Mouse (Mus musculus): ENCODE results near the gene Olfr1453. TPM values are rescaled to one million over a fixed set of nuclear protein-coding genes. Genes with fewer than 3 reads are reported as not detected.
"Not testable (repeated sequence)": the region's sequence is repeated elsewhere in the genome, so short reads cannot be mapped to it uniquely, and the experiment has no call there.

Olfr1453 gene
- not detected in 2 replicates for polyA plus RNA-seq (2015; fragmentation: Nextera tagmentation; extraction: Ambion mirVana)

DNA sequence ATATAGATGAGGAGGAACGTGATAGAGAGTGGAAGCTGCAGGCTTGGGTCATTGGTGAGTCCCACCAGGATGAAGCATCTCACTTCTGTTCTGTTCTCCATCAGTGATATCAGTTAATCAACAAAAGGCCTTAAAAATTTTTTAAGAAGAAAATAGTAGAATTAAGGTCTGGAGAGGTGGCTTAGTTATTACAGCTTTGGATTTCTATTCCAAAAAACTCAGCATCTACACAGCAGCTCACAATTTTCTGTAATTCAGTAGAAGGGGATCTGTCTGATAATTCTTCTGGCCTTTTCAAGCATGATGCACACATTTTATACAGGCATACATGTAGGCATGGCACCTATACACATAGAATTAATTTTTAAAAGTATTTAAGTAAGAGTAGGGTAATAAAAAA is at the start of gene Olfr1453:
TSS of gene Olfr1453 (minus strand) at position 101 of the 400 bp plus-strand sequence.
- no peak for ATAC-seq

GRCm38 (mm10) chr19:13060310-13060709 is 32.2 kb upstream of the Olfr1453 start, which contains the start of gene Olfr1454:
Gene Olfr1454 (plus strand): TSS chr19:13060610.
- H3K36me3 ChIP-seq (ENCODE audit: poor library complexity, severe bottlenecking), result no peaks in the 10 kb centered on the region
- 77% methylated on average over 2 of the region's 2 CpGs for WGBS
- no peak for ATAC-seq

More for the DNA sequence above, at the start of gene Olfr1453:
- no peak within 1 kb of the TSS for H3K4me2 ChIP-seq
- no peak within 1 kb of the TSS for H3K27ac ChIP-seq
- H3K9ac ChIP-seq, result no peak within 1 kb of the TSS
- 50% methylated on average over 1 of the region's 1 CpGs for WGBS
- no peaks in the 10 kb centered on the region for H3K4me1 ChIP-seq
- H3K36me3 ChIP-seq (ENCODE audit: poor library complexity, severe bottlenecking), result no peaks in the 10 kb centered on the region
- no peaks in the 10 kb centered on the region for H3K27me3 ChIP-seq
- H3K4me3 ChIP-seq, result no peak within 1 kb of the TSS
- H3K9me3 ChIP-seq (replicated peaks), result peaks cover 4% of the 10 kb centered on the region; the same call in 1 of the 2 replicates

DNA sequence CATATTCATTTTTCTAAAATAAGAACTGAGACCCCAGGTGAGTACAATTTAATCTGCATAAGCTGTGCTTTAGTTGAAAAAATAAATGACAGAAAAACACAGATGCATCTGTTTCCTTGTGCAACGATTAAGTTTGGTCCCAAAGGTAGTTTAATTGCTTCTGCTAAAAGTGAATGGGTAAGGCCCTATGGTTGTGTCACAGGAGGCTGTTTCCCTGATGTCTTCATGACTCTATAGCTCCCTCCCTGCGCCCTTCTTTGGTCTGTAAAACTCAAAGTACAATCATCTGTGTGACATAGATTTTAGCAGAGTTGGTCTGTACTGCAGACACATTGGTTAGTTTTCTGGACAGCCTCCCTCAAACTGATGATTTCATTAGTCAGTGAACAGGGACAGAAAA is 33.4 kb downstream of the Olfr1453 start, which contains the start of gene Olfr1451:
TSS of gene Olfr1451 (plus strand) at position 301 of the 400 bp plus-strand sequence.
- no peak within 1 kb of the TSS for H3K9ac ChIP-seq
- no peak within 1 kb of the TSS for H3K27ac ChIP-seq
- H3K27me3 ChIP-seq, result no peaks in the 10 kb centered on the region
- WGBS, result 69% methylated on average over 2 of the region's 2 CpGs
- no peak within 1 kb of the TSS for H3K4me3 ChIP-seq
- no peaks in the 10 kb centered on the region for H3K36me3 ChIP-seq (ENCODE audit: poor library complexity, severe bottlenecking)
- no peak within 1 kb of the TSS for H3K4me2 ChIP-seq
- H3K9me3 ChIP-seq (replicated peaks), result peaks cover 31% of the 10 kb centered on the region
- no peaks in the 10 kb centered on the region for H3K4me1 ChIP-seq
- no peak for ATAC-seq

More at GRCm38 (mm10) chr19:13060310-13060709, 32.2 kb upstream of the Olfr1453 start, which contains the start of gene Olfr1454:
- Histone ChIP-seq H3K4me2 (no peak within 1 kb of the TSS), H3K4me1 (no peaks in the 10 kb centered on the region), H3K27me3 (no peaks in the 10 kb centered on the region), H3K27ac (no peak within 1 kb of the TSS), H3K9me3 (replicated peaks) (peaks cover 36% of the 10 kb centered on the region), H3K4me3 (no peak within 1 kb of the TSS), H3K9ac (no peak within 1 kb of the TSS)

- H3K4me3 ChIP-seq; H3K4me2 ChIP-seq; ATAC-seq; H3K27ac ChIP-seq; H3K4me1 ChIP-seq; H3K9ac ChIP-seq; H3K36me3 ChIP-seq (ENCODE audit: poor library complexity, severe bottlenecking); H3K27me3 ChIP-seq: not testable (repeated sequence)
- WGBS, result 93% methylated on average over 4 of the region's 4 CpGs
- peaks cover 30% of the 10 kb centered on the region for H3K9me3 ChIP-seq (replicated peaks)
Measured at GRCm38 (mm10) chr19:12992316-12992715, 35.8 kb downstream of the Olfr1453 start.

Other genes starting within 250 kb of the Olfr1453 start
- 16.3 and 16.8 TPM in 2 replicates for gene Zfp91, start 232.2 kb downstream of the Olfr1453 start, polyA plus RNA-seq (2015; fragmentation: Nextera tagmentation; extraction: Ambion mirVana)
- gene Lpxn, start 232.1 kb downstream of the Olfr1453 start, polyA plus RNA-seq (2015; fragmentation: Nextera tagmentation; extraction: Ambion mirVana), result 0.74 and 0.94 TPM in 2 replicates
- not detected in 2 replicates for gene Gm5244, start 181.6 kb downstream of the Olfr1453 start, polyA plus RNA-seq (2015; fragmentation: Nextera tagmentation; extraction: Ambion mirVana)
- gene Olfr1444, start 171.0 kb downstream of the Olfr1453 start, polyA plus RNA-seq (2015; fragmentation: Nextera tagmentation; extraction: Ambion mirVana), result not detected in 2 replicates
- not detected in 2 replicates for gene Olfr1445, start 144.5 kb downstream of the Olfr1453 start, polyA plus RNA-seq (2015; fragmentation: Nextera tagmentation; extraction: Ambion mirVana)
- gene Olfr1446, start 134.8 kb downstream of the Olfr1453 start, polyA plus RNA-seq (2015; fragmentation: Nextera tagmentation; extraction: Ambion mirVana), result not detected in 2 replicates
- not detected in 2 replicates for gene Olfr1447, start 124.6 kb downstream of the Olfr1453 start, polyA plus RNA-seq (2015; fragmentation: Nextera tagmentation; extraction: Ambion mirVana)
- not detected in 2 replicates for gene Olfr1448, start 103.9 kb downstream of the Olfr1453 start, polyA plus RNA-seq (2015; fragmentation: Nextera tagmentation; extraction: Ambion mirVana)
- gene Olfr1449, start 97.5 kb downstream of the Olfr1453 start, polyA plus RNA-seq (2015; fragmentation: Nextera tagmentation; extraction: Ambion mirVana), result not detected in 2 replicates
- gene Olfr1450, start 78.1 kb downstream of the Olfr1453 start, polyA plus RNA-seq (2015; fragmentation: Nextera tagmentation; extraction: Ambion mirVana), result not detected in 2 replicates
- not detected in 2 replicates for gene Olfr1451, start 33.3 kb downstream of the Olfr1453 start, polyA plus RNA-seq (2015; fragmentation: Nextera tagmentation; extraction: Ambion mirVana)
- gene Olfr1454, start 32.3 kb upstream of the Olfr1453 start, polyA plus RNA-seq (2015; fragmentation: Nextera tagmentation; extraction: Ambion mirVana), result not detected in 2 replicates
- not detected in 2 replicates for gene Olfr1457, start 69.6 kb upstream of the Olfr1453 start, polyA plus RNA-seq (2015; fragmentation: Nextera tagmentation; extraction: Ambion mirVana)
- not detected in 2 replicates for gene Olfr1458, start 78.4 kb upstream of the Olfr1453 start, polyA plus RNA-seq (2015; fragmentation: Nextera tagmentation; extraction: Ambion mirVana)
- gene Olfr1459, start 121.2 kb upstream of the Olfr1453 start, polyA plus RNA-seq (2015; fragmentation: Nextera tagmentation; extraction: Ambion mirVana), result not detected in 2 replicates
- gene Olfr1461, start 134.7 kb upstream of the Olfr1453 start, polyA plus RNA-seq (2015; fragmentation: Nextera tagmentation; extraction: Ambion mirVana), result not detected in 2 replicates
- gene Olfr1462, start 157.4 kb upstream of the Olfr1453 start, polyA plus RNA-seq (2015; fragmentation: Nextera tagmentation; extraction: Ambion mirVana), result not detected in 2 replicates
- not detected in 2 replicates for gene Olfr1463, start 203.0 kb upstream of the Olfr1453 start, polyA plus RNA-seq (2015; fragmentation: Nextera tagmentation; extraction: Ambion mirVana)

Data from forebrain, embryonic 13.5 days (tissue).